Mouse (Mus musculus) E14TG2a.4 (cell line): ENCODE results near the gene Rnf215.
"Not testable (repeated sequence)": the region's sequence is repeated elsewhere in the genome, so short reads cannot be mapped to it uniquely, and the experiment has no call there.

Experiments
- H3K27me3 ChIP-seq: 2 replicates; pipeline ENCODE4 v1.6.1; 2014; ENCODE audit warnings: low read length, control low read depth; ENCODE audit not compliant: insufficient read depth
- H3K36me3 ChIP-seq: 2 replicates; pipeline ENCODE4 v1.6.1; 2014; ENCODE audit warnings: low read length, control low read depth; ENCODE audit not compliant: insufficient read depth
- H3K4me1 ChIP-seq: replicated peaks from 2 replicates; pipeline ENCODE4 v1.6.1; 2014; ENCODE audit warnings: low read depth, low read length, control low read depth
- H3K4me3 ChIP-seq: replicated peaks from 2 replicates; pipeline ENCODE4 v1.5.1; 2014; ENCODE audit warnings: mild to moderate bottlenecking, low read length
- H3K9me3 ChIP-seq: 2 replicates; pipeline ENCODE4 v1.6.1; 2014; ENCODE audit warnings: low read length, control low read depth
- CTCF ChIP-seq: conservative IDR thresholded peaks from 2 replicates; pipeline ENCODE4 v1.5.1; 2014; ENCODE audit warnings: low read length
- NANOG ChIP-seq: IDR thresholded peaks from 2 replicates; pipeline ENCODE4 v1.6.1; 2014; ENCODE audit warnings: borderline replicate concordance, low read length, mixed read lengths
- POU5F1 ChIP-seq: IDR thresholded peaks from 2 replicates; pipeline ENCODE4 v1.6.1; 2014; ENCODE audit warnings: low read length, borderline replicate concordance

Rnf215 gene

GRCm38 (mm10) chr11:4096054-4096984, 38.7 kb upstream of the Rnf215 start:
- Histone ChIP-seq H3K36me3 (peaks cover 42% of the 10 kb centered on the region), H3K9me3 (peaks cover under 1% of the 10 kb centered on the region; the same call in 1 of the 2 replicates), H3K4me3 (peak overlapping the region; percentile 86), H3K27me3 (no peaks in the 10 kb centered on the region), H3K4me1 (peaks cover 55% of the 10 kb centered on the region)
- TF ChIP-seq CTCF (no peak), POU5F1 (no peak), NANOG (no peak)

- peak overlapping the region; percentile 86 for H3K4me3 ChIP-seq
- TF ChIP-seq CTCF (no peak), POU5F1 (no peak), NANOG (no peak)
- peaks cover 39% of the 10 kb centered on the region for H3K36me3 ChIP-seq
- no peaks in the 10 kb centered on the region for H3K27me3 ChIP-seq
- no peaks in the 10 kb centered on the region for H3K9me3 ChIP-seq
- peaks cover 55% of the 10 kb centered on the region for H3K4me1 ChIP-seq
Observed at GRCm38 (mm10) chr11:4097091-4097621, 37.8 kb upstream of the Rnf215 start.

DNA sequence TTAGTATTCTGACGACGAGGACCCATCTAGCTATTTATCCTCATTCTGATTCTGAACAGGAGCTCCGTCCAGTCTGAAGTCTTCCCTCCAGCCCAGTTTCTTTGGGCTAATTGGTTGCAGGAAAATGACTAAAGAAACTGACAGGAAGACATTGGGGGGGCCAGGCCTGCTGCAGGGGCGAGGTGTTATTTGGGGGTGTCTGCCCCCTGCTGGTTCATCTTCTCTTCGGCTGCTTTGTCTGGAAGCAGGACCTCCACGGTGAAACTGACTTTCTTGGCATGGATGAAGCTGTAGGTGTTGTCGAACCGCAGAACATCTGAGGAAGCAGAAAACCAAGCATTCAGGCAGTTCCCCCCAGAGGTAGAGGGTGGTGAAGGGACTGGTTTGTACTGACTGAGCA, 36.9 kb upstream of the Rnf215 start:
- no peak for TF ChIP-seq POU5F1
- TF ChIP-seq CTCF, result peak; percentile 10; the same call in 1 of the 2 replicates
- H3K4me1 ChIP-seq, result peaks cover 55% of the 10 kb centered on the region
- no peaks in the 10 kb centered on the region for H3K9me3 ChIP-seq
- H3K27me3 ChIP-seq, result no peaks in the 10 kb centered on the region
- peaks cover 39% of the 10 kb centered on the region for H3K36me3 ChIP-seq
- H3K4me3 ChIP-seq, result 0 out of 2 replicates have a peak overlapping the region, but pooled peaks have one; percentile 13

DNA sequence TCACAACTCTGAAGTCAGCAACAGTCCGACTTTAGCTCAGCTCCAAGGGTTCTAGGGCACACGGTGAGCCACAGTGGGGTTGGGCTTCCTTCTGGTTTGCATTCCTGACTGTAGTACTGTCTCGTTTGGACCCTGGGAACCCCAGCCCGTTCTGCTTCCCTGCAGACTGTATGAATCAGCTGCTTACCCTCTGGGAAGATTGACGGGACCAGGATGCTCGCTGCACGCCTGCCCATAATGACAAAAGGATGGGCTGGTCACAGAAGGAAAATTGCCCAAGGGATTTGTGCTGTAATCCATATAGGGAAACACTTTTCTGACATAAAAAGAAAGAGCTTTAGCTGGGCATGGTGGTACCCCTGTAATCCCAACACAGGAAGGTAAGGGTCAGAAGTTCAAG, 36.2 kb upstream of the Rnf215 start:
- peaks cover 51% of the 10 kb centered on the region for H3K4me1 ChIP-seq
- H3K9me3 ChIP-seq, result no peaks in the 10 kb centered on the region
- H3K36me3 ChIP-seq, result peaks cover 40% of the 10 kb centered on the region
- no peaks in the 10 kb centered on the region for H3K27me3 ChIP-seq
- no peak overlapping the region for H3K4me3 ChIP-seq
- TF ChIP-seq CTCF, result no peak
- TF ChIP-seq NANOG, result no peak
- TF ChIP-seq POU5F1, result no peak

DNA sequence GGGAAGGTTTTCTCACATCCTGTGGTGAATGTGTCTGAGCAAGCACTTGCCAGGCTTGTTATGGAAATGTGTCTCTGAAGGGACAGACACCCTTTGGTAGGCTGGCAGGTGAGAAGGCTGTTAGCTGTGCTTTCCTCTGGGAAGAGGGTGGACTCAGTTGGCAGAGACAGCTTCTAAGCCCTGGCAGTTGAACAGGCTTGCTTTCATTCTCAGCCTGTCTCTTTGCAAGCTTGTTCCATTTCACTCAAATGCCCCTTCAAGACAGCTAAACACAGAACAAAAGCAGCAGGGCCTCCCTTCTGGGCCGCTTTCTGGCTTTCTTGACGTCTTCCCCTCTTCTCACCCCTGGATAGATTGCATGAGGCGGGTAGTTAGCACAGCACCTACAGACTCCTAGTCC, 35.6 kb upstream of the Rnf215 start:
- H3K4me3 ChIP-seq, result no peak overlapping the region
- peaks cover 40% of the 10 kb centered on the region for H3K36me3 ChIP-seq
- peaks cover 45% of the 10 kb centered on the region for H3K4me1 ChIP-seq
- H3K9me3 ChIP-seq, result no peaks in the 10 kb centered on the region
- no peaks in the 10 kb centered on the region for H3K27me3 ChIP-seq
- TF ChIP-seq NANOG, result no peak

DNA sequence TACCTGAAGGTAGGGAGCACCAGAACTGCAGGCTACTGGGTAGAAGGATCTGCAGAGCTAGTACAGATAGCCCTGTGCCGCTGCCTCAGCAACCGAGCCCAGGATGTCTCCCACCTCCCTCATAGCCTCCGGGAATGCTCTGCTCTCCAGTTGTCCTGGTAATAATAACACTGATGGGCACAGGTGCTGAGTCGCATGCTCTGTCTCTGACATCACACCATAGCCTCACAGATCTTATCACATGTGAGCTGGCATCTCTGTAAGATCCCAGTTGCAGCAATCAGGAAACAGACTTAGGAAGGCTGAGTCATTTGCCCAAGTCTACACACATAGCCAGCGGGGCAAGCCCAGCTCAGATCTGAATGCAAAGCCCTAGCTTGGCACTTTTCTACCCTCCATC, 33.2 kb upstream of the Rnf215 start:
- no peak overlapping the region for H3K4me3 ChIP-seq
- H3K36me3 ChIP-seq, result peaks cover 42% of the 10 kb centered on the region
- H3K27me3 ChIP-seq, result no peaks in the 10 kb centered on the region
- no peaks in the 10 kb centered on the region for H3K9me3 ChIP-seq
- no peak for TF ChIP-seq NANOG
- no peak for TF ChIP-seq CTCF
- no peak for TF ChIP-seq POU5F1
- peaks cover 32% of the 10 kb centered on the region for H3K4me1 ChIP-seq

DNA sequence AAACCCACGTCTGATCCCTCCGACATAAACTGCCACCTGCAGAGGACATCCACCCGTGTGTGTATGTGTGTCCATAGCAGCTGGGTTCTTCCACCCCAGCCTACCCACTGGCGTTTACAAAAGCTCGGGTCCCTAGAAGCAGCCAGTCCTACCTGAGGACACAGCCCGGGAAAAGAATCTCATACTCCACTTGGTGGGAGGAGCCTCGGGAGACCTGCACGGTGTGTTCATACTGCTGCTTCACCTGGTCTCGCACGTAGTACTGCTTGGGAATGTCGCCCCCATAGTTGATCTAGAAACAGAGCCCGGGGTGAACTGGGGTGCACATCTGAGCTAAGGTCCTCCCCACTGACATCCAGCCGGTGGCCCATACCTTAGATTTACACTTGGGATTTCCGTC, 31.5 kb upstream of the Rnf215 start:
- TF ChIP-seq NANOG (no peak), CTCF (no peak), POU5F1 (no peak)
- Histone ChIP-seq H3K9me3 (no peaks in the 10 kb centered on the region), H3K36me3 (peaks cover 51% of the 10 kb centered on the region), H3K27me3 (no peaks in the 10 kb centered on the region), H3K4me1 (peaks cover 16% of the 10 kb centered on the region), H3K4me3 (no peak overlapping the region)

- no peaks in the 10 kb centered on the region for H3K9me3 ChIP-seq
- H3K4me1 ChIP-seq, result 0 out of 2 replicates have a peak, but pooled peaks cover 3% of the 10 kb centered on the region
- no peak overlapping the region for H3K4me3 ChIP-seq
- no peaks in the 10 kb centered on the region for H3K27me3 ChIP-seq
- no peak for TF ChIP-seq CTCF
- TF ChIP-seq NANOG, result no peak
- no peak for TF ChIP-seq POU5F1
- H3K36me3 ChIP-seq, result peaks cover 52% of the 10 kb centered on the region
Observed at GRCm38 (mm10) chr11:4104989-4105388, 30.0 kb upstream of the Rnf215 start.

- Histone ChIP-seq H3K9me3 (no peaks in the 10 kb centered on the region), H3K4me1 (0 out of 2 replicates have a peak, but pooled peaks cover 3% of the 10 kb centered on the region), H3K4me3 (no peak overlapping the region), H3K27me3 (no peaks in the 10 kb centered on the region), H3K36me3 (peaks cover 56% of the 10 kb centered on the region)
- no peak for TF ChIP-seq CTCF
- no peak for TF ChIP-seq POU5F1
- no peak for TF ChIP-seq NANOG
Observed at GRCm38 (mm10) chr11:4105444-4105843, 29.6 kb upstream of the Rnf215 start.

GRCm38 (mm10) chr11:4107901-4108300, 27.1 kb upstream of the Rnf215 start:
- not testable (repeated sequence) for H3K27me3 ChIP-seq, H3K4me3 ChIP-seq, H3K9me3 ChIP-seq, H3K4me1 ChIP-seq
- H3K36me3 ChIP-seq, result peaks cover 59% of the 10 kb centered on the region
